Mouse (Mus musculus): ENCODE measurements around the gene 1700092M07Rik. TPM values are rescaled to one million over a fixed set of nuclear protein-coding genes. Genes with fewer than 3 reads are reported as not detected.
"Not testable (repeated sequence)": the region's sequence is repeated elsewhere in the genome, so short reads cannot be mapped to it uniquely, and the experiment has no call there.

Gene 1700092M07Rik
- polyA plus RNA-seq, 1 experiment from 2014 or later, result 2.1 TPM

- no peaks in the 10 kb centered on the region for H3K27me3 ChIP-seq (ENCODE audit: control insufficient read depth, insufficient read depth, low read length)
- no peak overlapping the region for H3K4me2 ChIP-seq (ENCODE audit: low read depth, low read length)
- 0 out of 2 replicates have a peak, but pooled peaks cover 7% of the 10 kb centered on the region for H3K36me3 ChIP-seq (ENCODE audit: control insufficient read depth, insufficient read depth, low read length)
- no peak overlapping the region for H3K27ac ChIP-seq (ENCODE audit: low read length)
- no peak overlapping the region for H3K9ac ChIP-seq (ENCODE audit: low read length)
- H3K4me3 ChIP-seq (replicated peaks; ENCODE audit: low read length), result no peak overlapping the region
- WGBS, result 68% methylated on average over 10 of the region's 10 CpGs
- no peak for ATAC-seq (ENCODE audit: insufficient read depth, low FRiP score)
- no peaks in the 10 kb centered on the region for H3K9me3 ChIP-seq (replicated peaks; ENCODE audit: control insufficient read depth, low read length)
- H3K4me1 ChIP-seq (ENCODE audit: control insufficient read depth, insufficient read depth, low read length), result peaks cover 26% of the 10 kb centered on the region
Observed at GRCm38 (mm10) chr19:8714653-8715481, 25.7 kb upstream of the 1700092M07Rik start.

GRCm38 (mm10) chr19:8715868-8716766 is 24.4 kb upstream of the 1700092M07Rik start:
- Histone ChIP-seq H3K9ac (ENCODE audit: low read length) (no peak overlapping the region), H3K4me3 (replicated peaks; ENCODE audit: low read length) (no peak overlapping the region), H3K27me3 (ENCODE audit: control insufficient read depth, insufficient read depth, low read length) (no peaks in the 10 kb centered on the region), H3K27ac (ENCODE audit: low read length) (no peak overlapping the region), H3K36me3 (ENCODE audit: control insufficient read depth, insufficient read depth, low read length) (0 out of 2 replicates have a peak, but pooled peaks cover under 1% of the 10 kb centered on the region), H3K4me2 (ENCODE audit: low read depth, low read length) (no peak overlapping the region), H3K4me1 (ENCODE audit: control insufficient read depth, insufficient read depth, low read length) (peaks cover 16% of the 10 kb centered on the region), H3K9me3 (replicated peaks; ENCODE audit: control insufficient read depth, low read length) (no peaks in the 10 kb centered on the region)
- ATAC-seq (ENCODE audit: insufficient read depth, low FRiP score), result no peak
- WGBS, result 77% methylated on average over 10 of the region's 10 CpGs

GRCm38 (mm10) chr19:8716767-8717475 is 23.6 kb upstream of the 1700092M07Rik start:
- H3K4me1 ChIP-seq (ENCODE audit: control insufficient read depth, insufficient read depth, low read length), result peaks cover 16% of the 10 kb centered on the region
- H3K27ac ChIP-seq (ENCODE audit: low read length), result no peak overlapping the region
- H3K4me2 ChIP-seq (ENCODE audit: low read depth, low read length), result no peak overlapping the region
- no peak overlapping the region for H3K9ac ChIP-seq (ENCODE audit: low read length)
- H3K4me3 ChIP-seq (replicated peaks; ENCODE audit: low read length), result no peak overlapping the region
- H3K36me3 ChIP-seq (ENCODE audit: control insufficient read depth, insufficient read depth, low read length), result no peaks in the 10 kb centered on the region
- WGBS, result 77% methylated on average over 8 of the region's 10 CpGs
- ATAC-seq (ENCODE audit: insufficient read depth, low FRiP score), result no peak
- no peaks in the 10 kb centered on the region for H3K9me3 ChIP-seq (replicated peaks; ENCODE audit: control insufficient read depth, low read length)
- H3K27me3 ChIP-seq (ENCODE audit: control insufficient read depth, insufficient read depth, low read length), result no peaks in the 10 kb centered on the region

- Histone ChIP-seq H3K4me2 (ENCODE audit: low read depth, low read length) (no peak overlapping the region), H3K27ac (ENCODE audit: low read length) (no peak overlapping the region), H3K36me3 (ENCODE audit: control insufficient read depth, insufficient read depth, low read length) (no peaks in the 10 kb centered on the region), H3K4me3 (replicated peaks; ENCODE audit: low read length) (no peak overlapping the region), H3K4me1 (ENCODE audit: control insufficient read depth, insufficient read depth, low read length) (peaks cover 16% of the 10 kb centered on the region), H3K27me3 (ENCODE audit: control insufficient read depth, insufficient read depth, low read length) (no peaks in the 10 kb centered on the region), H3K9ac (ENCODE audit: low read length) (no peak overlapping the region), H3K9me3 (replicated peaks; ENCODE audit: control insufficient read depth, low read length) (no peaks in the 10 kb centered on the region)
- WGBS, result 64% methylated on average over 3 of the region's 3 CpGs
- ATAC-seq (ENCODE audit: insufficient read depth, low FRiP score), result no peak
Observed at GRCm38 (mm10) chr19:8718357-8718756, 22.2 kb upstream of the 1700092M07Rik start.

DNA sequence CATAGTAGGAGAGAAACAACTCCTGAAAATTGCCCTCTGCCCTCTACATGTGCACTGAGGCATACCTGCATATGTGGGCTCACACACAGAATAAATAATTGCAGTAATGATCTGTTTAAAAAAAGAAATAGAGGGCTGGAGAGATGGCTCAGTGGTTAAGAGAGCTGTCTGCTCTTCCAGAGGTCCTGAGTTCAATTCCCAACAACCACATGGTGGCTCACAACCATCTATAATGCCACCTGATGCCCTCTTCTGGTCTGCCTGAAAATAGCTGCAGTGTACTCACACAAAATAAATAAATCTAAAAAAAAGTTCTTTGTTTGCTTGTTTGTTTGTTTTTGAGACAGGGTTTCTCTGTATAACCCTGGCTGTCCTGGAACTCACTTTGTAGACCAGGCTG is 21.5 kb upstream of the 1700092M07Rik start:
- not testable (repeated sequence) for H3K9me3 ChIP-seq (replicated peaks; ENCODE audit: control insufficient read depth, low read length); H3K4me3 ChIP-seq (replicated peaks; ENCODE audit: low read length); H3K36me3 ChIP-seq (ENCODE audit: control insufficient read depth, insufficient read depth, low read length); H3K4me2 ChIP-seq (ENCODE audit: low read depth, low read length); H3K27me3 ChIP-seq (ENCODE audit: control insufficient read depth, insufficient read depth, low read length); ATAC-seq (ENCODE audit: insufficient read depth, low FRiP score); H3K27ac ChIP-seq (ENCODE audit: low read length); H3K9ac ChIP-seq (ENCODE audit: low read length)
- H3K4me1 ChIP-seq (ENCODE audit: control insufficient read depth, insufficient read depth, low read length), result peaks cover 14% of the 10 kb centered on the region

- 59% methylated on average over 1 of the region's 1 CpGs for WGBS
- peaks cover 21% of the 10 kb centered on the region for H3K36me3 ChIP-seq (ENCODE audit: control insufficient read depth, insufficient read depth, low read length)
- H3K9me3 ChIP-seq (replicated peaks; ENCODE audit: control insufficient read depth, low read length), result no peaks in the 10 kb centered on the region
- no peak overlapping the region for H3K27ac ChIP-seq (ENCODE audit: low read length)
- H3K27me3 ChIP-seq (ENCODE audit: control insufficient read depth, insufficient read depth, low read length), result no peaks in the 10 kb centered on the region
- H3K4me1 ChIP-seq (ENCODE audit: control insufficient read depth, insufficient read depth, low read length), result peaks cover 23% of the 10 kb centered on the region
- H3K4me3 ChIP-seq (replicated peaks; ENCODE audit: low read length), result no peak overlapping the region
- H3K9ac ChIP-seq (ENCODE audit: low read length), result no peak overlapping the region
- peak overlapping the region; percentile 83 for H3K4me2 ChIP-seq (ENCODE audit: low read depth, low read length)
- ATAC-seq (ENCODE audit: insufficient read depth, low FRiP score), result no peak
Observed at GRCm38 (mm10) chr19:8721378-8721777, 19.1 kb upstream of the 1700092M07Rik start.

GRCm38 (mm10) chr19:8722021-8722420 is 18.5 kb upstream of the 1700092M07Rik start:
- Histone ChIP-seq H3K27ac (ENCODE audit: low read length) (peak overlapping the region; percentile 100; the same call in 1 of the 2 replicates), H3K4me2 (ENCODE audit: low read depth, low read length) (peak overlapping the region; percentile 83), H3K4me3 (replicated peaks; ENCODE audit: low read length) (peak overlapping the region; percentile 97), H3K27me3 (ENCODE audit: control insufficient read depth, insufficient read depth, low read length) (no peaks in the 10 kb centered on the region), H3K9me3 (replicated peaks; ENCODE audit: control insufficient read depth, low read length) (no peaks in the 10 kb centered on the region), H3K9ac (ENCODE audit: low read length) (peak overlapping the region; percentile 97), H3K4me1 (ENCODE audit: control insufficient read depth, insufficient read depth, low read length) (peaks cover 23% of the 10 kb centered on the region), H3K36me3 (ENCODE audit: control insufficient read depth, insufficient read depth, low read length) (peaks cover 26% of the 10 kb centered on the region)
- 48% methylated on average over 4 of the region's 4 CpGs for WGBS
- no peak for ATAC-seq (ENCODE audit: insufficient read depth, low FRiP score)

GRCm38 (mm10) chr19:8722559-8722906 is 18.0 kb upstream of the 1700092M07Rik start:
- Histone ChIP-seq H3K4me1 (ENCODE audit: control insufficient read depth, insufficient read depth, low read length) (peaks cover 23% of the 10 kb centered on the region), H3K9ac (ENCODE audit: low read length) (peak overlapping the region; percentile 97)
- 2% methylated on average over 5 of the region's 5 CpGs for WGBS

More at GRCm38 (mm10) chr19:8722559-8722906, 18.0 kb upstream of the 1700092M07Rik start:
- Histone ChIP-seq H3K27ac (ENCODE audit: low read length) (peak overlapping the region; percentile 100), H3K9me3 (replicated peaks; ENCODE audit: control insufficient read depth, low read length) (no peaks in the 10 kb centered on the region), H3K36me3 (ENCODE audit: control insufficient read depth, insufficient read depth, low read length) (peaks cover 26% of the 10 kb centered on the region), H3K4me3 (replicated peaks; ENCODE audit: low read length) (peak overlapping the region; percentile 97), H3K4me2 (ENCODE audit: low read depth, low read length) (peak overlapping the region; percentile 83), H3K27me3 (ENCODE audit: control insufficient read depth, insufficient read depth, low read length) (no peaks in the 10 kb centered on the region)
- no peak for ATAC-seq (ENCODE audit: insufficient read depth, low FRiP score)

Data from stomach, embryonic 16.5 days (tissue).